Mouse (Mus musculus) lung, postnatal 14 days (tissue): Measurements from ENCODE around the gene Tgfb1i1.

ENCODE experiments used
- DNase-seq: peaks from one replicate; pipeline ENCODE4 v3.0.0; 2021

Gene Tgfb1i1

DNA sequence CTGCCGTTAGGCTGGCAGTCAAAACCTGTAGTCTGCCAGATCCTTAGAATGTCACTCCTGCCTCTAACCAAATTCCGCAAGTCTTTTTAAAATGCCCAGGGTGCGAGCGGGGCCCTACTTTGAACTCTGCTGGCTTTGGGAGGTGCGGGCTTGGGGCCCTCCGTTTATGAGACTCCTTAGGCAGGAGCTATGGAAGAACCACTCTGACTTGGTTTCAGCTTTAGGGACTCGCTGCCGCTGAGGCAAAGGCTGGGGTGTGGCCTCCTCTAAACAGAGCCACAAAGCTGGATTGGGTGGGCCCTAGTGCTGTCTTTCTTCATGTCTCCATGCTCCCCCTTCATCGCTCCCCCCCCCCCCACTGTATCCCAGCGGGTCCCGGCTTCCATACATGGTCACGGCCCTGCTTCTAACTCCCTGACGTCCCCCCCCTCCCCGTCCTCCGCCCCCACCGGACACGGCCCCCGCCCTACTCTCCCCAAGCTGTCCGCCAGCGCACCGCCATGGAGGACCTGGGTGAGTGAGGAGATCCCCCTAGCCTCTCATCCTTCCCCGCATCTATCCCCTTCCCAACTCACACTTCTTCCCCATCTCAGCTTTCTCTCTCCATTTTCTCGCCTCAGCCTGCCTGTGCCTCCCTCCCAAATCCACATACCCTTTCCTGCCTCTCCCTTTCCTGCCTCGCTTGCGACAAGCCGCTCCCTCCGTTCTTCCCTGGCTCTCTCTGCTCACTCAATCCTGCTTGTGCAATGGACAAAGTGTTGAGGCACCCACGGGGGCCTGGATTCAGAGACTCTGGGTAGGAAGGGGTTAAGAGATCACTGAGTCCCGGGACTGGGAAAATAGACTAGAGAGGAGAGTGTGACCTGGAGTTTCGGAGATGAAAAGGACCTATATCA lies at the start of gene Tgfb1i1:
Tgfb1i1 (plus strand) TSS at position 317 of the 896 bp plus-strand sequence.
- peak; percentile 76 for DNase-seq

GRCm38 (mm10) chr7:128201607-128202006 lies 45.0 kb upstream of the Tgfb1i1 start:
- no peak for DNase-seq

DNA sequence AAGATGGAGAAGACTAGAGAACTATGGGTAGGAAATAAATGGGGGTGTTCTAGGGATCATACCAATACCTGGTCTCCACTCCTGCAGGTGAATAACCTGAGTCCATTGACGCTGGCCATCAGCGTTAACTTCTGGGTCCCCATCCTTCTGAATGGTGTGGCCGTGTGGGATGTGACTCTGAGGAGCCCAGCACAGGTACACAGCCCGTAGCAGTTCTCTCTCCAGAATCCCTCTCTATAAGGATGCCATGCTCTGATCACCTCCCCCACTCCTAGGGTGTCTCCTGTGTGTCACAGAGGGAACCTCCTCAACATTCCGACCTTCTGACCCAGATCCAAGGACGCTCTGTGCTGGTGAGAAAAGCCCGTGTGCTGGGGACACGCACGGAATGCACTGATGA lies 43.5 kb upstream of the Tgfb1i1 start:
- no peak for DNase-seq

DNA sequence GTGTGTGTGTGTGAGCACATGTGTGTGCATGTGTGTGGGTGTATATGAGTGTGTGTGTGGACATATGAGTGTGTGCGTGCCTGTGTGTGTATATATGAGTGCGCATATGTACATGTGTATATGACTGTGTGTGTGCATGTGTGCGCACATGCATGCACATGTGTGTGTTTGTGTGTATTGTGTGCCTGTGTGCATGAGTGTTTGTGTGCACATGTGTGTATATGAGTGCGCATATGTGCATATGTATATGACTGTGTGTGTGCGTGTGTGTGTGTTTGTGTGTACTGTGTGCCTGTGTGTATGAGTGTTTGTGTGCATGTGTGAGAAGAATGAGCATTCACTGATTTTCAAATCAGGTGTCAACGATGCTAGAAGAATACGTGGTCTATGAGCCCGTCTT lies 42.4 kb upstream of the Tgfb1i1 start:
- DNase-seq, result no peak

DNA sequence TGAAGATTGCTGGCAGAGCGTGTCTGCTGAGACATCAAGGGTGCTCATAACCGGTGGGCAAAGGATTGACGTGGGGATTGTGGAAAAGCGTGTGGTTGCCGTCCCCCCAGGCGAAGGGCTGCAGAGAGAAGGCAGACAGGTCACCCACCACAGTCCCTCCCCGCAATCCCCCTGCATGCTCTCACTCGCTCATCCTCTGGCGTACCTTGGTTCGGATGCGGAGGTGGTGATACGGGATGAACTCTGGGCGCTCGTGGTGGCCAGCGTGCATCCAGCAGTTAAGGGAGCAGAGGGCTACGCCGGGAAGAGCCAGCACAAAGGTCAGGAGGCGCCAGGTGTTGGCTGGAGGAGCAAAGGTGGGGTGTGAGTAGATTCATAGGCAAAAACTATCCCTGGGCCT lies 40.9 kb upstream of the Tgfb1i1 start:
- no peak for DNase-seq

DNA sequence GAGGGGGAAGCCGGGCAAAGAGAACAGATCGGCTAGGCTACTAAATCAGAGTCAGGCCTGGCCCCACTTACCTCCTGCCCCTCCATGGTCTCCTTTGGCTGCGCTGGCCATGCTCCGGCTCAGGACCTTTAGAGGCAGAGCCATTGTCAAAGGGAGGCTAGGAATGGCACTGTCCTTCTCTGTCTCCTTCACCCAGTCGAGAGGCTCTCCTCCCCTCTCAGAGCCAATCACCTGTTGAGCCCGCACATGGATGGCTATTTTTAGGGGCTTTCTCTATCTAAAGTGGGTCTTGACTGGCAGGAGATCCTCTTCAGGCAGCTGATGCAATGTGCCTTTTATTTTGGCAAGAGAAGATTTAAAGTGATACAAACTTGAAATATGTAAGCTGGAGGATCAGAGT lies 40.5 kb upstream of the Tgfb1i1 start, which contains the start of gene Cox6a2:
Cox6a2 (minus strand) TSS at position 236 of the 400 bp plus-strand sequence.
- no peak for DNase-seq

GRCm38 (mm10) chr7:128208187-128208586 lies 38.4 kb upstream of the Tgfb1i1 start:
- peak; percentile 72 for DNase-seq

- DNase-seq, result no peak
Observed at GRCm38 (mm10) chr7:128209826-128210225, 36.8 kb upstream of the Tgfb1i1 start.

DNA sequence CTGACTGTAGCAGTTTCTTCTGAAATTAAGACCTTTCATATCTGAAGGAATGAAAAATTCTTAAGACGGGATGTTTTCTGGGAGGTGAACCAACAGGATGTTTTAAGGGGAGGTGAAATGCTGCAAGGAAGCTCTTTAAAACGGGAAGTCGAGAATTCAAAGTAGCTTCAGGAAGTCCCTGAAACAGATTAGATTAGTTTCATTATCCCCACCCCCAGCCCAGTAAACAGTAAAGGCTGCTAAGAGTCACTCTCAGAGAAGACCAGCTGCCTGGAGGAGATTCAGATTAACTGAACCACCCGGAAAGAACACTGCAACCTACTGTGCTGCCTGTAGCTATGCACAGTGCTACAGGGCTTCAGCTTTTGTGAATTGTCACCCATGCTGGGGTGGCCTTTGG lies 26.7 kb upstream of the Tgfb1i1 start:
- DNase-seq, result no peak

DNA sequence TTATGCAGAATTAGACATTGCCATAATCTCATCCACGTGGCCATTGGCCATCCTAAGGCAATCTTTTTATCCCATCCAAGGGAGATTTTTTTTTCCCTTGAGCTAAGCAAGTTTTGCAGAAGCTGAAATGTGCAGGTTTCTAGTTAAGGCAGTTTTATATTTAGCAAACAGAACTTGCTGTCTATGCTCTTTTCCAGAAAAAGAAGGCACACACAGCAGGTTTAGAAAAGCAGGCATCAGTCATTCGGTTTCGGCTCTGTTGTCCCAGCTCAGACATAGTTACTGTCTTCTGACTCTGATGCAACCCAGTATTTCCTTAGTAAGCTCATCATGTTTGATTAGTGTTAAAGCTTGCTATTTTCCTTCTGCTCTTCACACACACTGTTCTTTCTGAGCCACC lies 25.7 kb upstream of the Tgfb1i1 start:
- no peak for DNase-seq

DNA sequence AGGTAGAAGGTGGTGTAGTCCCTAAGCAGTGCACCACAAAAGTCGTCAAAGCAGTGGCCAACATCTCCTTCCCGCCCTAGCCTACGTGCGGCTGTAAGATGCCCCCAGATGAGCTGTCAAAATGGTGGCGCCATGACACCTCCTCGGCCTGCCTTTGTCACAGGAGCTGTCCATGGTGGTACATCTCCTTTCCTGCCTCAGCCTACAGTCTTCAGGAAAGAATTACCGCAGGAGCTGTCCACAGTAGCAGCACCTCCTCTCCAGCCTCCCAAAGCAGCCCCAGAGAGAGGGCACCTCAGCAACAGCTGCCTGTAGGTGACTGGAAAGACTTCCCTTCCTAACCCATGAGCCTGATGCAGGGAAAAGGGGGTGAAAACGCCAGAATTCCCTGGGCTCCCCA lies 14.9 kb upstream of the Tgfb1i1 start:
- no peak for DNase-seq

GRCm38 (mm10) chr7:128234796-128235195 lies 11.8 kb upstream of the Tgfb1i1 start:
- DNase-seq, result no peak

DNA sequence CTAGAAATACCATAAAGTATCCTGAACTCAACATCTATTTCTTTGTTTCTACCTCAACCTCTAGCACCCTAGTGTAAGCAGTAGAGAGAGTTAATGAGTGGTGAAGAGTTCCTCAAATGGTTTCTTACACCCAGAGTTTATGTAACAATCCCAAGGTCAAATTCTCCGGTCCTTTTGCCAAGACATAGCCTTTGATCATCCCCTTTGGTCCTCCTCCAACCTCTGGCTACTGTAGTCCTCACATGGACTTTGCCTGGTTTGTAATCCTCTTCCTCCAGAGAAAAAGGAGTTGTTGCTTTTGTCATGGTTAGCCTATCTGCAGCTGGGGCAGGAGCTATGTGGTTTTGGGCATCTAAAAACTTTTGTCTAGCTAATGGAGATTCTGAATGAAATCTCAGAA lies 11.1 kb upstream of the Tgfb1i1 start:
- DNase-seq, result no peak

DNA sequence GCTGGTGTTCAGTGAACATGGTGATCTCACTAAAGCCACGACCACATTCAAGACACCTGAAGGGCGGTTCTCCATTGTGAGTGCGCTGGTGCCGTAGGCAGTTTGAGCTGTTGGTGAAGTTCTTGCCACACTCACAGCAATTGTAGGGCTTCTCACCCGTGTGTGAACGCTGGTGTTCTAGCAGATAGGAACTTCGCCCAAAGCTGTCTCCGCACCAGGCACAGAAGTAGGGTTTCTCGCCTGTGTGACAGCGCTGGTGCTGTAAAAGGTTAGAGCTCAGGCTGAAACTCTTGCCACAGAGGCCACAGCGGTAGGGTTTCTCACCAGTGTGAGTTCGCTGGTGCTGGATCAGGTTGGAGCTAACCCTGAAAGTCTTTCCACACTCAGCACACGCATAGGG lies 10.2 kb upstream of the Tgfb1i1 start:
- no peak for DNase-seq

DNA sequence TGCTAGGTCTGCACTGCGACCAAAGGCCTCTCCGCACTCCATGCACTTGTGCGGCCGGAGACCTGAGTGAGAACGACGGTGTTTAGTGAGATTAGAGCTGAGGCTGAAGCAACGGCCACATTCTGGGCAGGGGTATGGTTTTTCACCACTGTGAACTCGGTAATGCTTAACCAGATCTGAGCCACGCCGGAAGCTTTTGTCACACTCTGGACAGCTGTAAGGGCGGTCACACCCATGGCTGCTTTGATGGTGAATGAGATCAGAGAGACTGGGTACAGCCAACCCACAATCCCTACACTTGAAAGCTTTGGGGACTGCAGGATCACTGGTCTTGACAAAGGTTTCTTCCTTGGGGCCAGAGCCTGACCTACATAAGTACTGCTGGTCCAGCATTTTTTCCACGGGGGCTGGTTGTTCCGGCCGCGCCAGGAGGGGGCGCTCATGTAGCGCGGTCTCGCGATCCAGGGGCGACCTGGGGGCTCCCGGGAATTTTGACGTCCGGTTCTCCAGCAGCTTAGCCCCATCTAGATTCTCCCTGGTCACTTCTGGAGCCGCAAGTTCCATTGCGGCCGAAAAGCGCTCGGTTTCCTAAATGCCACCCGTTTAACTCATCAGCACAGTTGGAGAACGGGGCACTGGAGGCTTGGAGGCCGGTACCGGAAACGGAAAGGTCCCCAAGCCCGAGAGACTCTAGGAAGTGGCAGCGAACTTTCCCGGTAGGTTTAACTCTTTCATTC lies 9.6 kb upstream of the Tgfb1i1 start, which contains the start of gene Armc5:
Armc5 (plus strand) TSS at position 487 of the 737 bp plus-strand sequence.
- DNase-seq, result peak; percentile 88

DNA sequence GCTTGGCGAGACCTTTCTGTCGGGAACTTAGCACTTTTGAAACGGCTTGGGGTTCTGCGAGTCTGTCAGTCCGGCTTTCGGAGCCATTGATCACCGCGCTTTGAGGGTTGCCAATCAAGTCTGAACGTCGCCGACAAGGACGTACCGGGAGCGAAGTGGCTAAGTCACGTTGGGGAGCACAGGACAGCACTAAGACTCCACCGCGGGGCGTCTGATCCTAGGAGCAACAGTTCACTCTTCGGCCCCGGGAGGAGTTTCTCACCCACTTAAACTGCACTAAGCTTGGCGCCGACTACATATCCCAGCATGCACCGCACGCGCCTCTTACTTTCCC lies 9.1 kb upstream of the Tgfb1i1 start:
- DNase-seq, result no peak

DNA sequence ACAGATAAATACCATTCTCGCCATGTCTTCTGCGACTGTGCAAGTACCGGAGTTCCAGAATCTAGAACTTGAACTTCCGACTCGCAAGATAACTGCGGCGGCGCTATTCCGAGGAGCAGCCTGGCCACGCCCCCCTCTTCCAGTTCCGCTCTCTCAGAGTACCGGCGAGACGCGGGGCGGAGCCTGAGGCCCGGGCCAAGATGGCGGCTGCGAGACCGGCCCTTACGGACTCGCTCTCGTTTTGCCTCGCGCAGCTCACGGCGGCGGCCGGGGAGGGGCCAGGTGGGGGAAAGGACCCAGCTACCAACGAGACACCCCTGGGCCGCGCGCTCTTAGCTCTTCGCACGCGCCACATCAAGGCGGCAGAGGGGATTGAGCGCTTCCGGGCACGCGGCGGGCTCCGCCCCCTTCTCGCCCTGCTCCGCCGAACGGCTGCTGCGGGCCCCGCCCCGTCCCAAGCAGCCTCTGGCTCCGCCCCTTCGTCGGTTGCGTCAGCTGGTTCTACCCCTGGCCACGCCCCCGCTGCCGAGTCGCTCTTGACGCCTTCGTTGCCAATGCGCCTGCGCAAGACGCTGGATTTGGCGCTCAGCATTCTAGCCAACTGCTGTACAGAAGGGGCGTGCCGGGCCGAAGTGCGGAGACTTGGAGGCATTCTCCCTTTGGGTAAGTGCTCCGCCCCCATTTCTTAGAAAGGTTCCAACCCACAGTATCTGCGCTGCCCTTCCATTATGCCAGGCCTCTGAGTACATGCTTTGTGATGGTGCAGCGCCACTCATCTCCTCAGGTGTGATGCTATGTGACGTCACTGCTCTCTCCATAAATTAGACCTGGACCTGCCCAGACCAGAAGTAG lies 8.5 kb upstream of the Tgfb1i1 start, which contains the start of gene 9130023H24Rik:
9130023H24Rik (minus strand) TSS at position 105 of the 852 bp plus-strand sequence.
- DNase-seq, result peak; percentile 100

DNA sequence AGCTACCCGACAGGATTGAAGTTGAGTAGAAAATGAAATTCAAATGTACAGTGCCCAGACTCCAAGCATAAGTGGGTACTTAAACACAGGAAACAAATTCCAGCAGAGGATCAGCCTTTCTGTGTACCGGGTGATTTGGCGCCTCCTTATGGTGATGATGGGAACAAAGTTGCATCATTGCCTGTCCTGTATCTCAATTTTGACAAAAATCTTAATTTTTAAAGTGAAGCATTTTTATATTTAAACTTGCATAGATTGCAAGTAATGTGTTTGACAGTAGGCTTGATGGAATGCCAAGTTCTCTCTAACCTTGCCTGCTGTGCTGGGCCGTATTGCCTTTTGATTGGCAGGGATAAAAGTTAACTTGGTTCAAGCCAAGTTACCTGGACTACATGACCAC lies 7.6 kb upstream of the Tgfb1i1 start:
- peak; percentile 63 for DNase-seq

DNA sequence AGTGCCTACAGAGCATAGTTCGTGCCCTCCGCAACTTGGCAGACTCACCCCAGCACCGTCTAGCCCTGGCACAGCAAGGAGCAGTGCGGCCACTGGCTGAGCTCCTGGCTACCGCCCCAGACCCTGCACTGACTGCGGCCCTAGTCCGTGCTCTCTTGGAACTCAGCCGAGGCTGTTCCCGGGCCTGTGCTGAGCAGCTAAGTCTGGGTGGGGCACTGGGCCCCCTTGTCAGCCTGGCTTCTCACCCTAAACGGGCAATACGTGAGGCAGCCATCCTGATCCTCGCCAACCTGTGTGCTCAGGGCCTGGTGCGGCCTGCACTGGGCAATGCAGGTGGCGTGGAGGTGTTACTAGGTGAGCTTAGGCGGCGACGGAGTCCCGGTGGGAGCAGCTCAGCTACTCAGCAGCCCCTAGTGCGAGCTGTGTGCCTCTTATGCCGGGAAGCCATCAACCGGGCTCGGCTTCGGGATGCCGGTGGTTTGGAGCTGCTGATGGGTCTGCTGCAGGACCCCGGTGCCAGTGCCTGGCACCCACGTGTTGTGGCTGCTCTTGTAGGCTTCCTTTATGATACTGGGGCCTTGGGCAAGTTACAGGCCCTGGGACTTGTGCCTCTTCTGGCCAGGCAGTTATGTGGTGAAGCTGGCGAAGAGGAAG lies 6.4 kb upstream of the Tgfb1i1 start:
- no peak for DNase-seq

DNA sequence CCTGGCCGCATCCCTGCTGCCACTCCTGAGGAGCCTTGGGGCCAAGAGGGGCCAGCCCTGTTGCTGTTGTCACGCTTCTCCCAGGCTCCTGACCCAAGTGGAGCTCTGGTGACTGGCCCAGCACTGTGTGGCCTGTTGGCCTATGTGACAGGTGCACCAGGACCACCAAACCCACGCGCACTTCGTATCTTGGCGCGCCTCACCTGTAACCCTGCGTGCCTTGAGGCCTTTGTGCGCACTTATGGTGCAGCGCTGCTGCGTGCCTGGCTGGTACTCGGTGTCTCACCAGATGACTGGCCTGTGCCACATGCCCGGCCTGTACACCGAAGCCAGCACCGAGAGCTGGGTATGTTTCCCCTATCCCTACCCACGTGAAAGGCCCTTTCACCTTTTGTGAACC lies 4.3 kb upstream of the Tgfb1i1 start:
- DNase-seq, result no peak

GRCm38 (mm10) chr7:128243921-128244320 lies 2.7 kb upstream of the Tgfb1i1 start:
- DNase-seq, result no peak

DNA sequence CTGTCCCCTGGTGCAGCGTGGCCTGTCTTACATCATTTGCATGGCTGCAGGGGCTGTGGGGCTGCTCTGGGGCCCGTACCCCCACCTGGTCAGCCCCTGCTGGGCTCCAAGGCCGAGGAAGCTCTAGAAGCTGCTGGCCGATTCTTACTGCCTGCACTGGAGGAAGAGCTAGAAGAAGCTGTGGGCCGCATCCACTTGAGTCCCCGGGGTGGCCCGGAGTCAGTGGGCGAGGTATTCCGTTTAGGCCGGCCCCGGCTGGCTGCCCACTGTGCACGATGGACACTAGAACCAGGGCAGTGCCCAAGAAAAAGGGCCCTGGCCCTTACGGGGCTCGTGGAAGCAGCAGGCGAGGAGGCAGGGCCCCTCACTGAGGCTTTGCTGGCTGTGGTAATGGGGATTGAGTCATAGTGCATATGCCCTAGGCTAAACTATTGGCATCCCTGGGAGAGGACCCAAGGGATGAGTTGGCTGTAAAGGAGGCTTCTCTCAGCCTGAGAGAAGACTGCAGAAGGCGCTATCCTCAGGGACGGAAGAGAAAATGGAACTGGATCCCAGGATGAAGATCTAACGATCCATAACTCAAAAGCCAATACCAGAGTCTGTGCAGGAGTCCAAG lies 2.1 kb upstream of the Tgfb1i1 start:
- DNase-seq, result no peak
